Mouse (Mus musculus) G1E (cell line): Measurements from ENCODE around the gene Inpp5d.

ENCODE experiments used
- CTCF ChIP-seq: IDR thresholded peaks from 2 replicates; pipeline ENCODE4 v1.5.1; 2012; ENCODE audit warnings: low read depth, low read length, inconsistent platforms, mixed read lengths
- GATA1 ChIP-seq: IDR thresholded peaks from 2 replicates; pipeline ENCODE4 v1.6.1; 2012; ENCODE audit warnings: borderline replicate concordance, low read length, inconsistent platforms, mixed read lengths
- POLR2AphosphoS5 ChIP-seq: IDR thresholded peaks from 2 replicates; pipeline ENCODE4 v1.6.1; 2012; ENCODE audit warnings: low read depth, low read length, inconsistent platforms; ENCODE audit not compliant: insufficient replicate concordance

- TF ChIP-seq GATA1 (no peak), CTCF (no peak), POLR2AphosphoS5 (no peak)
Measured at GRCm38 (mm10) chr1:87655101-87655500, 35.0 kb downstream of the Inpp5d start.
